Mouse (Mus musculus): ENCODE data around the gene Kif15. TPM values are rescaled to one million over a fixed set of nuclear protein-coding genes. Genes with fewer than 3 reads are reported as not detected.

The Kif15 gene
- 71.1 and 81.9 TPM in 2 replicates for polyA plus RNA-seq (2014; fragmentation: Nextera tagmentation; extraction: Ambion mirVana)

GRCm38 (mm10) chr9:122950643-122951475 is at the start of gene Kif15, which contains the start of gene 1110059G10Rik:
Gene Kif15, plus strand, starts transcription at chr9:122951046.
Gene 1110059G10Rik, minus strand, starts transcription at chr9:122951000.
- Histone ChIP-seq H3K4me2 (ENCODE audit: low read depth, severe bottlenecking) (peak within 1 kb of the TSS; percentile 48), H3K36me3 (ENCODE audit: control insufficient read depth, insufficient read depth, low read length) (peaks cover 4% of the 10 kb centered on the region), H3K9me3 (ENCODE audit: control insufficient read depth, low read length) (no peaks in the 10 kb centered on the region), H3K4me3 (ENCODE audit: low read depth, low read length) (peak within 1 kb of the TSS; percentile 93), H3K9ac (ENCODE audit: low read length) (peak within 1 kb of the TSS; percentile 82), H3K4me1 (ENCODE audit: control insufficient read depth, insufficient read depth, low read length) (peaks cover 3% of the 10 kb centered on the region; the same call in 1 of the 2 replicates), H3K27me3 (ENCODE audit: control insufficient read depth, insufficient read depth, low read length) (no peaks in the 10 kb centered on the region), H3K27ac (replicated peaks; ENCODE audit: low read depth, low read length) (peak within 1 kb of the TSS; percentile 69; the same call in 1 of the 2 replicates)
- ATAC-seq (ENCODE audit: insufficient number of reproducible peaks, low FRiP score, low TSS enrichment, low read depth) (peak; percentile 96), DNase-seq (ENCODE audit: low spot score) (peak; percentile 98)
- 0% methylated on average over 63 of the region's 64 CpGs for WGBS

GRCm38 (mm10) chr9:122901047-122901446 is 49.8 kb upstream of the Kif15 start:
- H3K9ac ChIP-seq (ENCODE audit: low read length): no peak overlapping the region
- DNase-seq (ENCODE audit: low spot score) (no peak), ATAC-seq (ENCODE audit: insufficient number of reproducible peaks, low FRiP score, low TSS enrichment, low read depth) (no peak)
- H3K4me2 ChIP-seq (ENCODE audit: low read depth, severe bottlenecking): no peak overlapping the region
- no peaks in the 10 kb centered on the region; the same call in 1 of the 2 replicates for H3K9me3 ChIP-seq (ENCODE audit: control insufficient read depth, low read length)
- no peak overlapping the region for H3K4me3 ChIP-seq (ENCODE audit: low read depth, low read length)
- 91% methylated on average over 2 of the region's 2 CpGs for WGBS
- no peak overlapping the region for H3K27ac ChIP-seq (replicated peaks; ENCODE audit: low read depth, low read length)
- no peaks in the 10 kb centered on the region for H3K4me1 ChIP-seq (ENCODE audit: control insufficient read depth, insufficient read depth, low read length)
- H3K27me3 ChIP-seq (ENCODE audit: control insufficient read depth, insufficient read depth, low read length): no peaks in the 10 kb centered on the region
- H3K36me3 ChIP-seq (ENCODE audit: control insufficient read depth, insufficient read depth, low read length): no peaks in the 10 kb centered on the region

GRCm38 (mm10) chr9:122902717-122903535 is 47.9 kb upstream of the Kif15 start:
- H3K4me1 ChIP-seq (ENCODE audit: control insufficient read depth, insufficient read depth, low read length): no peaks in the 10 kb centered on the region
- peak overlapping the region; percentile 72 for H3K4me2 ChIP-seq (ENCODE audit: low read depth, severe bottlenecking)
- peaks cover 2% of the 10 kb centered on the region; the same call in 1 of the 2 replicates for H3K36me3 ChIP-seq (ENCODE audit: control insufficient read depth, insufficient read depth, low read length)
- H3K27ac ChIP-seq (replicated peaks; ENCODE audit: low read depth, low read length): no peak overlapping the region
- ATAC-seq (ENCODE audit: insufficient number of reproducible peaks, low FRiP score, low TSS enrichment, low read depth): peak; percentile 92
- no peaks in the 10 kb centered on the region for H3K27me3 ChIP-seq (ENCODE audit: control insufficient read depth, insufficient read depth, low read length)
- no peaks in the 10 kb centered on the region for H3K9me3 ChIP-seq (ENCODE audit: control insufficient read depth, low read length)
- 14% methylated on average over 32 of the region's 32 CpGs for WGBS
- peak overlapping the region; percentile 80 for H3K9ac ChIP-seq (ENCODE audit: low read length)
- DNase-seq (ENCODE audit: low spot score): peak; percentile 84
- peak overlapping the region; percentile 55 for H3K4me3 ChIP-seq (ENCODE audit: low read depth, low read length)

- H3K27ac ChIP-seq (replicated peaks; ENCODE audit: low read depth, low read length): no peak overlapping the region
- H3K4me1 ChIP-seq (ENCODE audit: control insufficient read depth, insufficient read depth, low read length): no peaks in the 10 kb centered on the region
- peak overlapping the region; percentile 85 for H3K4me3 ChIP-seq (ENCODE audit: low read depth, low read length)
- no peaks in the 10 kb centered on the region for H3K27me3 ChIP-seq (ENCODE audit: control insufficient read depth, insufficient read depth, low read length)
- WGBS: 21% methylated on average over 3 of the region's 3 CpGs
- peak overlapping the region; percentile 98 for H3K9ac ChIP-seq (ENCODE audit: low read length)
- H3K4me2 ChIP-seq (ENCODE audit: low read depth, severe bottlenecking): peak overlapping the region; percentile 46; the same call in 1 of the 2 replicates
- DNase-seq (ENCODE audit: low spot score) (no peak), ATAC-seq (ENCODE audit: insufficient number of reproducible peaks, low FRiP score, low TSS enrichment, low read depth) (no peak)
- H3K9me3 ChIP-seq (ENCODE audit: control insufficient read depth, low read length): no peaks in the 10 kb centered on the region
- H3K36me3 ChIP-seq (ENCODE audit: control insufficient read depth, insufficient read depth, low read length): peaks cover 21% of the 10 kb centered on the region
These were observed 28.4 kb upstream of the Kif15 start for GRCm38 (mm10) chr9:122922436-122922835.

GRCm38 (mm10) chr9:122922936-122923381 is 27.9 kb upstream of the Kif15 start, which contains the start of gene Zfp105:
Gene Zfp105, plus strand, starts transcription at chr9:122923072.
- Histone ChIP-seq H3K27me3 (ENCODE audit: control insufficient read depth, insufficient read depth, low read length) (no peaks in the 10 kb centered on the region), H3K9ac (ENCODE audit: low read length) (peak within 1 kb of the TSS; percentile 98), H3K9me3 (ENCODE audit: control insufficient read depth, low read length) (no peaks in the 10 kb centered on the region), H3K4me3 (ENCODE audit: low read depth, low read length) (peak within 1 kb of the TSS; percentile 85), H3K4me1 (ENCODE audit: control insufficient read depth, insufficient read depth, low read length) (no peaks in the 10 kb centered on the region), H3K4me2 (ENCODE audit: low read depth, severe bottlenecking) (peak within 1 kb of the TSS; percentile 46), H3K27ac (replicated peaks; ENCODE audit: low read depth, low read length) (peak within 1 kb of the TSS; percentile 71), H3K36me3 (ENCODE audit: control insufficient read depth, insufficient read depth, low read length) (peaks cover 26% of the 10 kb centered on the region)
- WGBS: under 1% methylated on average over 41 of the region's 43 CpGs
- DNase-seq (ENCODE audit: low spot score): peak; percentile 91
- ATAC-seq (ENCODE audit: insufficient number of reproducible peaks, low FRiP score, low TSS enrichment, low read depth): peak; percentile 93

- Histone ChIP-seq H3K9me3 (ENCODE audit: control insufficient read depth, low read length) (peaks cover 10% of the 10 kb centered on the region; the same call in 1 of the 2 replicates), H3K4me1 (ENCODE audit: control insufficient read depth, insufficient read depth, low read length) (no peaks in the 10 kb centered on the region), H3K4me3 (ENCODE audit: low read depth, low read length) (no peak overlapping the region), H3K4me2 (ENCODE audit: low read depth, severe bottlenecking) (no peak overlapping the region), H3K36me3 (ENCODE audit: control insufficient read depth, insufficient read depth, low read length) (peaks cover 54% of the 10 kb centered on the region), H3K9ac (ENCODE audit: low read length) (no peak overlapping the region), H3K27ac (replicated peaks; ENCODE audit: low read depth, low read length) (no peak overlapping the region), H3K27me3 (ENCODE audit: control insufficient read depth, insufficient read depth, low read length) (no peaks in the 10 kb centered on the region)
- no peak for ATAC-seq (ENCODE audit: insufficient number of reproducible peaks, low FRiP score, low TSS enrichment, low read depth)
- WGBS: 94% methylated on average over 3 of the region's 3 CpGs
- no peak for DNase-seq (ENCODE audit: low spot score)
These were observed 21.9 kb upstream of the Kif15 start for GRCm38 (mm10) chr9:122928915-122929314.

- Histone ChIP-seq H3K4me2 (ENCODE audit: low read depth, severe bottlenecking) (no peak overlapping the region), H3K36me3 (ENCODE audit: control insufficient read depth, insufficient read depth, low read length) (peaks cover 19% of the 10 kb centered on the region), H3K9me3 (ENCODE audit: control insufficient read depth, low read length) (no peaks in the 10 kb centered on the region), H3K4me3 (ENCODE audit: low read depth, low read length) (no peak overlapping the region), H3K27me3 (ENCODE audit: control insufficient read depth, insufficient read depth, low read length) (no peaks in the 10 kb centered on the region), H3K4me1 (ENCODE audit: control insufficient read depth, insufficient read depth, low read length) (no peaks in the 10 kb centered on the region), H3K9ac (ENCODE audit: low read length) (no peak overlapping the region), H3K27ac (replicated peaks; ENCODE audit: low read depth, low read length) (no peak overlapping the region)
- DNase-seq (ENCODE audit: low spot score): no peak
- 94% methylated on average over 10 of the region's 10 CpGs for WGBS
- no peak for ATAC-seq (ENCODE audit: insufficient number of reproducible peaks, low FRiP score, low TSS enrichment, low read depth)
These were observed 47.8 kb downstream of the Kif15 start for GRCm38 (mm10) chr9:122998406-122999192.

Data from limb, embryonic 11.5 days (tissue).